ENCODE assay signal across 8 mouse cellular contexts in the genomic region with DNA sequence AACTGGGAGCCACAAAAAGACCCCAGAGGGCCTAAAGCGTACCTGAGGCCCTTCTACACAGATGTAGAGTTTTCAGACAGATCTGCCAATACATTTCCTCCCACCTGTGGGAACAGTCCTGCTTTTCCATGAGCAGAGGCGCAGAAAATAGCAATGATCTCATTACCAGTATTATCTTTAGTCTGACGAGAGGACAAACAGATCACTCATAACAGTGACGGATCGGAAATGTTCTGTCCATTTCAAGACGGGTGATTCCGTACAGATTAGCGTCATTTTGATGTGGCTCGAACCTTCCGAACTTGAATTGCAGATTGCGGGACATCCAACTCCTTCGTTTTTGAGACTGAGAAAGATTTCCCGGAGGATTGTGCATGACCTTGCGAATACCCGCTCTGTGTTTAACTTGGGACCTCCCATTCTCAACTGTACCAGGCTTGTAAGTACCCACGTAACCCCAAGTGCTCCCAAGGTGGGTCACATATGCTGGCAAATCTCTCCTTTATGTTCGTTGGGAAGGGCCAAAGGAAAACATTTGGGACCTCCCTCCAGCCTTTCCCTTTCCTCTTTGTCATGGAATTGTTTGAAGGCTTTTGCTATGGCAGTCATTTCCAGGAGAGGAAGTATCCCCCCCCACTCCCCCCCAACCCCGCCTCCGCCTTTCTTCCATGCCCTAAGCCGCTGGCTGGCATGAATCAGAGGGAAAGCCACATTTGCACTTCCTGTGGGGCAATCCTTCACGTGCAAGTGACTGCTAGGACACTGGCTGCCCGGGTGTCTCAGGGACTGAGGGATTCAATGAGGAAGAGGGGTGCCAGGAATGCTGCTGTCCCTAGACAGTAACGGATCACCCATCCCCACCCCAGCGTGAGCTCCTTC. TPM values are rescaled to one million over a fixed set of nuclear protein-coding genes. Genes with fewer than 3 reads are reported as not detected.
A peak's percentile ranks its signal among the peaks of the same experiment; 100 is the strongest.
DNase-seq lines count a peak whose midpoint lies in the region; ATAC-seq and TF ChIP-seq lines count a peak whose summit lies in the region.

No protein-coding gene starts in this region.

- no peak for DNase-seq in frontal cortex, postnatal 36 days (ENCODE audit: low spot score in 2 of 2)
- no peak for DNase-seq in forebrain, embryonic 10.5 days (ENCODE audit: extremely low spot score, low spot score)
- DNase-seq in hindbrain, postnatal 0 days (ENCODE audit: low spot score) = peak; percentile 66
- peak; percentile 71 for DNase-seq in lung, postnatal 25 days (ENCODE audit: low spot score)
- no peak for DNase-seq in cerebellum, adult 9-11 months
- DNase-seq in left cerebral cortex, adult 18-20 months (ENCODE audit: low spot score in 2 of 2) = no peak
- no peak for DNase-seq in urinary bladder, adult 18-20 months (ENCODE audit: low spot score in 2 of 2)

- H3K9ac ChIP-seq in hindbrain, postnatal 0 days (replicated peaks; ENCODE audit: low read length) = no peak overlapping the region

- peaks cover 35% of the 10 kb centered on the region for H3K4me1 ChIP-seq in forebrain, embryonic 10.5 days
- H3K4me1 ChIP-seq in hindbrain, postnatal 0 days (ENCODE audit: insufficient read depth, low read length) = peaks cover 14% of the 10 kb centered on the region; the same call in 1 of the 2 replicates

- TF ChIP-seq CTCF in hindbrain, postnatal 0 days (IDR thresholded peaks at IDR 0.05; ENCODE audit: low read depth) = no peak

- ATAC-seq in frontal cortex, adult (ENCODE audit: low TSS enrichment) = peak; percentile 39
- ATAC-seq in hindbrain, postnatal 0 days = peak; percentile 86

- WGBS in forebrain, embryonic 10.5 days = 52% methylated on average over 24 of the region's 24 CpGs
- WGBS in hindbrain, postnatal 0 days = 45% methylated on average over 24 of the region's 24 CpGs

- H3K4me3 ChIP-seq in forebrain, embryonic 10.5 days = peak overlapping the region; percentile 40
- no peak overlapping the region for H3K4me3 ChIP-seq in hindbrain, postnatal 0 days (ENCODE audit: low read length)

- H3K4me2 ChIP-seq in hindbrain, postnatal 0 days (ENCODE audit: low read depth, low read length) = peak overlapping the region; percentile 49

- peaks cover 29% of the 10 kb centered on the region for H3K27me3 ChIP-seq in forebrain, embryonic 10.5 days (ENCODE audit: poor library complexity, severe bottlenecking)
- H3K27me3 ChIP-seq in hindbrain, postnatal 0 days (ENCODE audit: insufficient read depth, low read length) = no peaks in the 10 kb centered on the region

- no peaks in the 10 kb centered on the region for H3K36me3 ChIP-seq in forebrain, embryonic 10.5 days (replicated peaks)
- no peaks in the 10 kb centered on the region for H3K36me3 ChIP-seq in hindbrain, postnatal 0 days (ENCODE audit: insufficient read depth, low read length)

- 0 out of 2 replicates have a peak, but pooled peaks cover 3% of the 10 kb centered on the region for H3K9me3 ChIP-seq in forebrain, embryonic 10.5 days
- no peaks in the 10 kb centered on the region for H3K9me3 ChIP-seq in hindbrain, postnatal 0 days (ENCODE audit: low read length)

- peak overlapping the region; percentile 78 for H3K27ac ChIP-seq in forebrain, embryonic 10.5 days
- H3K27ac ChIP-seq in hindbrain, postnatal 0 days = no peak overlapping the region

RNA-seq across cellular contexts. Expression of a gene that starts 2.1 kb away (rescaled TPM):
- 0.16 TPM in 1 of 2 replicates, not detected in the other for polyA plus RNA-seq in forebrain, embryonic 10.5 days (2016; fragmentation: Nextera tagmentation; extraction: Ambion mirVana)
- 1.1 TPM in 1 of 2 replicates, not detected in the other for total RNA-seq in hindbrain, postnatal 0 days (2014; rRNA removed)
- 0.18 and 0.31 TPM in 2 replicates for polyA plus RNA-seq in hindbrain, postnatal 0 days (2015; fragmentation: Nextera tagmentation; extraction: Ambion mirVana)
- not detected for total RNA-seq in left cerebral cortex, adult 18-20 months (2021)

RNA-seq across cellular contexts. Expression of a gene that starts 54.3 kb away (rescaled TPM):
- 3.5 and 7.6 TPM in 2 replicates for polyA plus RNA-seq in forebrain, embryonic 10.5 days (2016; fragmentation: Nextera tagmentation; extraction: Ambion mirVana)
- total RNA-seq in hindbrain, postnatal 0 days (2014; rRNA removed) = 5.7 and 8.3 TPM in 2 replicates
- polyA plus RNA-seq in hindbrain, postnatal 0 days (2015; fragmentation: Nextera tagmentation; extraction: Ambion mirVana) = 10.3 and 13.2 TPM in 2 replicates
- total RNA-seq in left cerebral cortex, adult 18-20 months (2021) = 10 to 100 TPM; 52.6 to 57.5 TPM

RNA-seq across cellular contexts. Expression of a gene that starts 54.3 kb away (rescaled TPM):
- polyA plus RNA-seq in forebrain, embryonic 10.5 days (2016; fragmentation: Nextera tagmentation; extraction: Ambion mirVana) = 23.3 and 25.4 TPM in 2 replicates
- 75.7 and 79.0 TPM in 2 replicates for total RNA-seq in hindbrain, postnatal 0 days (2014; rRNA removed)
- 86.6 and 92.0 TPM in 2 replicates for polyA plus RNA-seq in hindbrain, postnatal 0 days (2015; fragmentation: Nextera tagmentation; extraction: Ambion mirVana)
- total RNA-seq in left cerebral cortex, adult 18-20 months (2021) = 100 to 1,000 TPM; 183 to 192 TPM

RNA-seq across cellular contexts. Expression of a gene that starts 58.1 kb away (rescaled TPM):
- not detected in 2 replicates for polyA plus RNA-seq in forebrain, embryonic 10.5 days (2016; fragmentation: Nextera tagmentation; extraction: Ambion mirVana)
- 0.10 TPM in 1 of 2 replicates, not detected in the other for total RNA-seq in hindbrain, postnatal 0 days (2014; rRNA removed)
- not detected in 2 replicates for polyA plus RNA-seq in hindbrain, postnatal 0 days (2015; fragmentation: Nextera tagmentation; extraction: Ambion mirVana)
- total RNA-seq in left cerebral cortex, adult 18-20 months (2021) = not detected

Comparison
In these comparisons a context has a peak if more than half of its experiments do, and no peak if none do; other contexts are left out.
1. DNase-seq: peak in hindbrain, postnatal 0 days (single experiment) and lung, postnatal 25 days (single experiment); none in frontal cortex, postnatal 36 days (0 of 2), forebrain, embryonic 10.5 days (single experiment), cerebellum, adult 9-11 months (single experiment), left cerebral cortex, adult 18-20 months (0 of 2) and urinary bladder, adult 18-20 months (0 of 2).